Mouse (Mus musculus) central nervous system, embryonic 11.5 days (tissue): ENCODE results near the gene March1. TPM values are rescaled to one million over a fixed set of nuclear protein-coding genes. Genes with fewer than 3 reads are reported as not detected.

Experiments used
- polyA plus RNA-seq: library from polyadenylated mRNA; depleted of rRNA; stranded (reverse); fragments of >200 nt; gene quantifications from 2 replicates; pipeline ENCODE4 v1.2.3, GENCODE M21; 2012; rRNA removed

Gene March1
- polyA plus RNA-seq, result 1.9 and 2.5 TPM in 2 replicates

DNA sequence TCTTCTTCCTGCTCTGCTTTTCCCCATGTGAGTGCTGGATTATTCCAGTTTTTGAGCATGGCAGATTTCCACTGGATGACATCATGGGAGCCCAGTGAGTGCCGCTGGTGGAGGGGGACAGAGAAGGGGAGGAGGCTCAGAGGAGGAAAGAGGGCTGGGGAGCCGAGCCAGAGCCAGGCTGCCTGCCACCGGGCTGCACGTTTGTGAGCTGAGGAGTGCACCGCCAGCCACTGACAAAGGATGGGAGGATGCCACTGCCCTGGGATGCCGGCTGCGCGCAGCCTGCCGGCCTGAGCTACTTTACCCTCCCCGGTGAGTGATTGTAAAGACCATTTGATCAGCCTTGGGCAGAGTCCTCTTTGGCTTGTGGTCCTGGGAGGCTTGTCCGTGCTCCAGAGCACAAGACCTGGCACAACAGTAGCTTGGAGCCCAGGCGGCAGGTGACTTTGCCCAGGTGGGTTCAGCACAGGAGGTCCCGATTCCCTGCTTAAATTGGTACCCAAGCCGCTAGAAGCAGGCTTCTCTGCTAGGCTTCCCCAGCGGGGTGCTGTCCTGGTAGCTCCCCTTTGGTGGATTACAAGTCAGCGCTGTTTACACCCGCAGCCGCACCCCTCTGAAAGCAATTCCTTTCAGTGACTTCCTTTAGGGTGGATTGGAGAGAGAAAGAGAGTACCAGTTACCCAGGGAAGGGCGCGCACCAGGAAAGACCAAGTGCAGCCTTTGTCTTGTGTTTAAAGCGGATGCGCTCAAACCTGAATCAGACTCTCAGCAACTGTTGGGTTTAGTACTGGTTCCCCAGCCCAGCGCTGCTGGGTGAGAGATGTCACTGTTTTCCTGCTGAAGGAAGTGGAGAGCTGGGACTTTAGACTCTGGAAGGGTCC is at the start of gene March1:
Gene March1 (plus strand): TSS at position 30 of the 881 bp plus-strand sequence.

DNA sequence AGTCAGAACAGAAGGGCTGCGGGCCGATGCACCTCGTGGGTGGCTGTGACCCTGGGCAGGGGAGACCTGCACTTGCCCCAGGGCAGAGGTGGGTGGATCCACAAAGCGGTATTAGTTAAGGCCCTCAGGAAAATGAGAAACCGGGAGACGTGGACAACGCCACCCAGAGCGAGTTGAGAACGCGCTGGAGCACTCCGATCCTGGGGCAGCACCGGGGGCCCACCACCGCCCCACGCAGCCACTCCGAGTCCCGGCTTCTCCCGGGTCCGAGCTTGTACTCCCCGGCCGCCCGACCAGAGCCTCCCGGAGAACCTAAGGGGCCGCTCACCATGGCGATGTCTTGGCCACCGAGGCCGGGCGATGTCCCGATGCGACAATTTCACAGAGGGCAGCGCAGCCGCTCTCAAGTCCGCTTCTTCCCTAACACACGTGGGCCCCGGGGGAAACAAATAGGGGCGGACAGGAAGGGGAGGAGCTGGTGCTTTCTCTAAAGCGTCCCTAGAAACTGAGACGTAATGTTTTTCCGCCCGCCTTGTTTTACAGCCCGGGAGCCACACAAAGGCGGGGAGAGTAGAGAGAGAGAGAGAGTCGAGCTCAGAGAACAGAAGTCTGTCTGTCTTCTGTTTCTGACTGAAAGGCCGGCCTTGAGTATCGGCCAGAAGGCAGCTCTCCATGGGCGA is 868.5 kb downstream of the March1 start, which contains the start of gene Tma16:
Gene Tma16 (minus strand): TSS at position 447 of the 680 bp plus-strand sequence.

GRCm38 (mm10) chr8:66511537-66511936 is 893.8 kb downstream of the March1 start, which contains the start of gene Tktl2:
TSS of gene Tktl2 (plus strand) at chr8:66511756.

